Mouse (Mus musculus): ENCODE data around the gene Zfp831. TPM values are rescaled to one million over a fixed set of nuclear protein-coding genes. Genes with fewer than 3 reads are reported as not detected.

Zfp831 gene
- polyA plus RNA-seq (2016; fragmentation: Nextera tagmentation; extraction: Ambion mirVana) = 0.01 TPM in 1 of 2 replicates, not detected in the other

DNA sequence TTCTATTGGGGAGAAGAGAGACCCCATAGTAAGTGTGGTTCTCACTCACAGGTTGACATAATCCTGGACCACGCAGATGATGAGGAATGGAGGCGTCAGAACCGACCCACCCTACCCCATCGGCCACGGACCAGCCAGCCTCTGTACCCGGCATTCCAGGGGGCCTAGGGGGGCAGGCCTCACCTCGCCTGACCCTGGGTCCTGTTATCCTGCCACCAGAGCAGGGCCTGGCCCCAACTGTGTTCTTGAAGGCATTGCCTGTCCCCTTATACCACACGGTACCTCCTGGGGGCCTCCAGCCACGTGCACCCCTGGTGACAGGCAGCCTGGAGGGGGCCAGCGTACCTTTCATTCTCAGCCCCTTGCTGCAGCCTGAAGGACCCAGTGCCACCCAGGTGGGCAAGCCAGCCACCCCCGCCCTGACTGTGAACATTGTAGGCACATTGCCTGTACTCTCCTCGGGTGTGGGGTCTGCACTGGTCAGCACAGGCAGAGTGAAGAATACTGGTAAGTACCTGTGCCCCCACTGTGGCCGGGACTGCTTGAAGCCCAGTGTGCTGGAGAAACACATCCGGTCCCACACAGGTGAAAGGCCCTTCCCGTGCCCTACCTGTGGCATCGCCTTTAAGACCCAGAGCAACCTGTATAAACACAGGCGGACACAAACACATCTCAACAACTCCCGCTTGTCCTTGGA is at the start of gene Zfp831:
TSS of gene Zfp831 (plus strand) at position 87 of the 697 bp plus-strand sequence.
- Histone ChIP-seq H3K27ac (replicated peaks) (no peak within 1 kb of the TSS), H3K4me1 (no peaks in the 10 kb centered on the region), H3K9ac (replicated peaks) (no peak within 1 kb of the TSS), H3K27me3 (no peaks in the 10 kb centered on the region), H3K4me3 (no peak within 1 kb of the TSS), H3K36me3 (no peaks in the 10 kb centered on the region), H3K9me3 (0 out of 2 replicates have a peak, but pooled peaks cover under 1% of the 10 kb centered on the region), H3K4me2 (replicated peaks) (no peak within 1 kb of the TSS)
- WGBS = 83% methylated on average over 18 of the region's 18 CpGs
- ATAC-seq (ENCODE audit: low FRiP score, low read depth) = no peak

DNA sequence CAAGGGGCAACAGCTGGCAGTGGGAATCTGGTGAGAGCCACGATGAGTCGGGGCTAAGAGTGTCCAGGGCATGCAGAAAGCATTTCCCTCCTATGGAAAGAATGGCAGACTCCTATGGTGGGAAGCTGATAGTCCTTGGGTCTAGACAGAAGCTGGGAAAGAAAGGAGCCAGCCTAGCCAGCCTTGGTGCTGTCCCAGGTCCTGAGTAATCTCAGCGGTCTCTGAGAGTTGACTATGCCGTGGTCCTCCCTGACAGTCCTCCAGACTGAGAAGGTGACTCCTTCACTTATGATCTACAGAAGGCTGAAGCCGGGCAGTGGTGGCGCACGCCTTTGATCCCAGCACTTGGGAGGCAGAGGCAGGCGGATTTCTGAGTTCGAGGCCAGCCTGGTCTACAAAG is 48.4 kb upstream of the Zfp831 start:
- Histone ChIP-seq H3K9me3 (no peaks in the 10 kb centered on the region), H3K4me1 (no peaks in the 10 kb centered on the region), H3K4me3 (no peak overlapping the region), H3K4me2 (replicated peaks) (no peak overlapping the region), H3K27me3 (no peaks in the 10 kb centered on the region), H3K9ac (replicated peaks) (no peak overlapping the region), H3K27ac (replicated peaks) (no peak overlapping the region), H3K36me3 (no peaks in the 10 kb centered on the region)
- WGBS = 83% methylated on average over 9 of the region's 9 CpGs
- no peak for ATAC-seq (ENCODE audit: low FRiP score, low read depth)

DNA sequence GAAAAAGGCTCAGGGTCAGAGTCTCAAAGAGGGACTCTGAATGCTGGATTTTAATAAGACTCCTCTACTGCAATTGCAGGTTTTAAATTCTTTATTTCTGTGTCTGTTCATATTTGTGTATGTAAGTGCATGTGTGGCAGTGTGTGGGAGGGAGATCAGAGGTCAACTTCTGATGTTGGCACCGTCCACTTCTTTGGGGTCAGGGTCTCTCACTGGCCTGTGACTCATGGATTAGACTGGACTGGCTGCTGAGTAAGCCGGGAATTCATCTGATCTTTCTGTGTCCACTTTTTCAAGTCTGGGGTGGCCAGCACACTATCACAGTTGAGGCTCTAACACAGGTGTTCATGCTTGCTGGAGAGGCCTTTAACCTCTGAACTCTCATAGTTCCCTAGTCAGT is 47.7 kb upstream of the Zfp831 start:
- 81% methylated on average over 2 of the region's 2 CpGs for WGBS
- no peak for ATAC-seq (ENCODE audit: low FRiP score, low read depth)
- H3K36me3 ChIP-seq = no peaks in the 10 kb centered on the region
- no peak overlapping the region for H3K9ac ChIP-seq (replicated peaks)
- H3K4me1 ChIP-seq = no peaks in the 10 kb centered on the region
- H3K9me3 ChIP-seq = no peaks in the 10 kb centered on the region
- H3K4me2 ChIP-seq (replicated peaks) = no peak overlapping the region
- H3K27me3 ChIP-seq = no peaks in the 10 kb centered on the region
- no peak overlapping the region for H3K27ac ChIP-seq (replicated peaks)
- H3K4me3 ChIP-seq = no peak overlapping the region

GRCm38 (mm10) chr2:174596457-174596856 is 46.9 kb upstream of the Zfp831 start:
- ATAC-seq (ENCODE audit: low FRiP score, low read depth) = 0 out of 2 replicates have a peak, but pooled peaks have one; percentile 38
- Histone ChIP-seq H3K9me3 (no peaks in the 10 kb centered on the region), H3K27ac (replicated peaks) (no peak overlapping the region), H3K9ac (replicated peaks) (no peak overlapping the region), H3K4me3 (no peak overlapping the region), H3K4me2 (replicated peaks) (no peak overlapping the region), H3K36me3 (no peaks in the 10 kb centered on the region), H3K27me3 (no peaks in the 10 kb centered on the region), H3K4me1 (no peaks in the 10 kb centered on the region)
- 87% methylated on average over 15 of the region's 15 CpGs for WGBS

DNA sequence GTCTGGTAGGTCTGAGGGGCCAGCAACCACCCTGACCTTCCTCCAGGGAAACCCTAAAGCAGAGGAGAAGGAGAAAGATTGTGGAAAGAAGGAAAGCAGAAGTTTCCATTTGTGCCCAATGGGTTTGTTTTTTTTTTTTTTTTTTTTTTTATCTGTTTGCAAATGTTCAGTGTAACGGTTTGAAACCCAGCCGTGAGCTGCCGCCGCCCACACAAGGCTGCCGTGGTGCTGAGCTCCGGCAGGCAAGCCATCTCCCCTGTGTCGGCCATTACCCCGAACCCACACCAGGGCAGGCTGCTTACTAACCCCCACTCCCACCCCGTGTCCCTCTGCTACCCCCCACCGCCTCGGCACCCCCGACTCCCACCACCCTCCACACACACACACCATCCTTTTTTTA is 44.9 kb upstream of the Zfp831 start:
- 87% methylated on average over 12 of the region's 12 CpGs for WGBS
- Histone ChIP-seq H3K9ac (replicated peaks) (no peak overlapping the region), H3K36me3 (no peaks in the 10 kb centered on the region), H3K27me3 (no peaks in the 10 kb centered on the region), H3K27ac (replicated peaks) (no peak overlapping the region), H3K4me1 (0 out of 2 replicates have a peak, but pooled peaks cover 3% of the 10 kb centered on the region), H3K4me3 (no peak overlapping the region), H3K9me3 (no peaks in the 10 kb centered on the region), H3K4me2 (replicated peaks) (no peak overlapping the region)
- ATAC-seq (ENCODE audit: low FRiP score, low read depth) = no peak

DNA sequence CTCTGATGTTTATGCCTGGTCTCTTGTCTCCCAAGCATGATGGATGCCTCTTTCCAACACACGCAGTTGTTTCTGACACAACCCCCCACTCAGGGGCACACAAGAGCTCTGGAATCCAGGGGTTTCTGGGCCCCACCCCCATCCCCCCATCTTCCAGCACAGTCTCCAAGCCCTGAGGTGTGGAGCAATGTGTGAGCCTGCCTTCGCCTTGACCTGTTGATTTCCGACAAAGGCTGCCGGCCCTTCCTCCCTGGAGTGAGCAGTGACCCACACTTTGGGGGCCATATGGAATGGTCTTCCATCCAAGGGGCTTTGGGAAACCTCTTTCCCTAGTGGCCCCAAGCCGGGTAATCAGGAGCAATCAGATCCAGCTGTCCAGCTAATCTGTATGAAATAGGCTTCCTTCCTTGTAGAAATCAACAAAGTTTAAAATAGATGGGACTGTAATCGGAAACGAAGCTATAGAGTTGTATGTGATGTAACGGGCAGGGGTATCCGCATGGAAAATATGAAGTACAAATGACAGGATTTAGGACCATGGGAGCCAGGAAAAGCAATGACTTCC is 44.2 kb upstream of the Zfp831 start:
- H3K36me3 ChIP-seq = no peaks in the 10 kb centered on the region
- H3K27ac ChIP-seq (replicated peaks) = no peak overlapping the region
- 80% methylated on average over 9 of the region's 9 CpGs for WGBS
- no peaks in the 10 kb centered on the region for H3K9me3 ChIP-seq
- H3K9ac ChIP-seq (replicated peaks) = no peak overlapping the region
- no peak for ATAC-seq (ENCODE audit: low FRiP score, low read depth)
- no peaks in the 10 kb centered on the region for H3K27me3 ChIP-seq
- 0 out of 2 replicates have a peak, but pooled peaks cover 3% of the 10 kb centered on the region for H3K4me1 ChIP-seq
- H3K4me3 ChIP-seq = no peak overlapping the region
- H3K4me2 ChIP-seq (replicated peaks) = no peak overlapping the region

GRCm38 (mm10) chr2:174599853-174600271 is 43.5 kb upstream of the Zfp831 start:
- H3K27me3 ChIP-seq = no peaks in the 10 kb centered on the region
- H3K4me2 ChIP-seq (replicated peaks) = no peak overlapping the region
- no peaks in the 10 kb centered on the region for H3K36me3 ChIP-seq
- no peak for ATAC-seq (ENCODE audit: low FRiP score, low read depth)
- H3K9me3 ChIP-seq = no peaks in the 10 kb centered on the region
- 86% methylated on average over 9 of the region's 9 CpGs for WGBS
- no peak overlapping the region for H3K9ac ChIP-seq (replicated peaks)
- no peak overlapping the region for H3K27ac ChIP-seq (replicated peaks)
- no peak overlapping the region for H3K4me3 ChIP-seq
- H3K4me1 ChIP-seq = 0 out of 2 replicates have a peak, but pooled peaks cover 3% of the 10 kb centered on the region

DNA sequence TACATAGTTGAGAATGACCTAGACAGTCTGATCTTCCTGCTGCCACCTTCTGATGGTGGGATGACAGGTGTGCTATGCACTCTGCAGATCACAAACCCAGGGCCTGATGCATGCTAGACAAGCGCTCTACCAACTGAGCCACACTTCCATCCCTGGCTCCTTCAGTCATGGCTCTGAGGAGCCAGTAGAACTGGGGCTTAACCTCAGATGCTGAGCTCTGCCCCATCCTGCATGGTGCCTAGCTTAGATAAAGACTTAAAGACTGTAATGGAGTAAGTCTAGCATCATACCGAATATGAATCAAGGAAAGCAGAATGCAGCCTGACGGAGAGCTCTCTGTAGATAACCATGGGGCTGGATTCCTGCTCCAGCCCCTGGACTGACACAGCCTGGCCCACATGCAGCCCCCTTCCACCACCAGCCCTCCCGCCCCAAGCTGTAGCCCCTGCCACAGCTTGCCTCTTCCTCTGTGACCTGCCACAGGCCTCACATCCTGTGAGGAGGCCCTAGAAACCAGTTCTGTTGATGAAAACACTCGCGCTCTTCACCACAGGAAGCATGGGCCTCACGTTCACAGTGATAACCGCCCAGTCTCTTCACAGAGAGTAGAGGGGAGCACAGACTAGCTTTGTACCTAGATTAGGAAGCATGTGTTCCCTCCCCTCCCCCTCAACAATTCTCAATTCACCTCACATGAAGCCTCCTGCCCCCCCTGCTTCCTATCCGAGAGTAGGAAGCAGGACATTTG is 41.2 kb upstream of the Zfp831 start:
- Histone ChIP-seq H3K36me3 (no peaks in the 10 kb centered on the region), H3K9me3 (no peaks in the 10 kb centered on the region), H3K9ac (replicated peaks) (no peak overlapping the region), H3K4me3 (no peak overlapping the region), H3K4me1 (0 out of 2 replicates have a peak, but pooled peaks cover 3% of the 10 kb centered on the region), H3K27me3 (no peaks in the 10 kb centered on the region), H3K4me2 (replicated peaks) (no peak overlapping the region), H3K27ac (replicated peaks) (no peak overlapping the region)
- ATAC-seq (ENCODE audit: low FRiP score, low read depth) = no peak
- 80% methylated on average over 9 of the region's 9 CpGs for WGBS

DNA sequence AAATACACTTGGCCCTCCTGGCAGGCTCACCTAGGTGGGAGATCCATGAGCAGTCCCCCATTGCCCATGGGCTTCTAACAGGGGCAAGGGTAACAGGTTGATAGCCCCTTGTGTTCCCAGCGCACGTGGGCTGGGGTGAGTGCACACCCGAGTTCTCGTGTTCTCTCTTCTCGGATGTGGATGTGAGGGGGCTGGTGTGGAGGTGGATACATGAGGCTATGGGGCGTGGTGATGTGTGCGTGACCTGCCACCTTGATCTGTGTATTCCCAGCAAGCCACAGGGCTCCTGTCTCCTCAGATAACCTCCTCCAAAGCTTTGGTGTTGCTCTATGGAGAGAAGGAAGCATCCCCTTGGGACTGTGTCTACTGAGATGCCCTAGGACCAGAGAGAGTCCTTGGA is 40.0 kb upstream of the Zfp831 start:
- H3K27ac ChIP-seq (replicated peaks) = no peak overlapping the region
- no peaks in the 10 kb centered on the region for H3K27me3 ChIP-seq
- H3K4me2 ChIP-seq (replicated peaks) = no peak overlapping the region
- no peaks in the 10 kb centered on the region for H3K36me3 ChIP-seq
- ATAC-seq (ENCODE audit: low FRiP score, low read depth) = no peak
- WGBS = 91% methylated on average over 7 of the region's 7 CpGs
- no peak overlapping the region for H3K4me3 ChIP-seq
- H3K9ac ChIP-seq (replicated peaks) = no peak overlapping the region
- H3K4me1 ChIP-seq = 0 out of 2 replicates have a peak, but pooled peaks cover 3% of the 10 kb centered on the region
- no peaks in the 10 kb centered on the region for H3K9me3 ChIP-seq

GRCm38 (mm10) chr2:174605020-174605419 is 38.3 kb upstream of the Zfp831 start:
- Histone ChIP-seq H3K9me3 (no peaks in the 10 kb centered on the region), H3K4me1 (0 out of 2 replicates have a peak, but pooled peaks cover 3% of the 10 kb centered on the region), H3K4me2 (replicated peaks) (no peak overlapping the region), H3K27me3 (no peaks in the 10 kb centered on the region), H3K9ac (replicated peaks) (no peak overlapping the region), H3K4me3 (no peak overlapping the region), H3K27ac (replicated peaks) (no peak overlapping the region), H3K36me3 (no peaks in the 10 kb centered on the region)
- no peak for ATAC-seq (ENCODE audit: low FRiP score, low read depth)
- 94% methylated on average over 1 of the region's 1 CpGs for WGBS

DNA sequence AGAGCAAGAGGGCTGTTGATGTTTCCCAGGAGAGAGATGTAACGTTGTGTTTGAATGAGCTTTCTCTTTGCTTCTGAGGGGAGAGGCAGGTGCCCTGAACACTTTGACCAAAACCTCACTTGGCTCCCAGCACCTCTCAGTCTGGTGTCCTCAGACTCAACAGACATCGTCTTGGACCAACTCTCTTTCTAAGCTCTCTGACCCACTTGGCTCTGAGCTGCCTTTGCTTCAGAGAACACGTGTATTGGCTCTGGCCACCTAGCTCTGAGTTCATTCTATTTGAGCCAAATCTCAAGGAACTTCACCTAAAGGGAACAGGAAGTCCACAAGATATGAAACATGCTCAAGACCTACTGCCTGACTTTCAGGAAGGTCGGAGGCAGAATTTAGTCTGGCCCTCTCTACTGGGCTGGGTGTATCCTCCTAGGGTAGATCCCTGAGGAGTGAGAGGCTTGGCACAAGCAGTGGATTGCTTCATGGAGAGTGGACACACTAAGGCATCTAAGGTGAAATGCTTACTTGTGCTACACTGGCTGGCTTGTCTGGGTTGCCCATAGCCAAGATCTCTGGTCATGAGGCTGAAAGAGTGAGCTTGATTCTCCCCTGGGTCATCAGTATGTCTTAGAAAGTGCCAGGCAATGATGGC is 37.8 kb upstream of the Zfp831 start:
- Histone ChIP-seq H3K36me3 (no peaks in the 10 kb centered on the region), H3K9ac (replicated peaks) (no peak overlapping the region), H3K27ac (replicated peaks) (no peak overlapping the region), H3K4me1 (0 out of 2 replicates have a peak, but pooled peaks cover 3% of the 10 kb centered on the region), H3K27me3 (no peaks in the 10 kb centered on the region), H3K4me2 (replicated peaks) (no peak overlapping the region), H3K9me3 (no peaks in the 10 kb centered on the region), H3K4me3 (no peak overlapping the region)
- WGBS = 87% methylated on average over 4 of the region's 4 CpGs
- ATAC-seq (ENCODE audit: low FRiP score, low read depth) = no peak

Measured in midbrain, embryonic 12.5 days (tissue).